ENCODE assay signal across 8 mouse cellular contexts in genomic region chr17:47628851-47629676, GRCm38 (mm10). TPM values are rescaled to one million over a fixed set of nuclear protein-coding genes. Genes with fewer than 3 reads are reported as not detected.
DNase-seq lines count a peak whose midpoint lies in the region; ATAC-seq and TF ChIP-seq lines count a peak whose summit lies in the region.

No protein-coding gene starts in this region.

- peak; percentile 43; the same call in 1 of the 2 replicates for TF ChIP-seq POLR2A in bone marrow, adult 2 months (IDR thresholded peaks at IDR 0.05; ENCODE audit: borderline replicate concordance, control insufficient read depth, low read depth, low read length)

- peaks cover 24% of the 10 kb centered on the region for H3K36me3 ChIP-seq in embryonic facial prominence, embryonic 15.5 days
- H3K36me3 ChIP-seq in heart, embryonic 10.5 days, result peaks cover 32% of the 10 kb centered on the region
- peaks cover 32% of the 10 kb centered on the region for H3K36me3 ChIP-seq in kidney, embryonic 15.5 days

- peak overlapping the region; percentile 88 for H3K4me3 ChIP-seq in bone marrow, adult 2 months (replicated peaks; ENCODE audit: control insufficient read depth, low read depth, low read length)
- H3K4me3 ChIP-seq in embryonic facial prominence, embryonic 15.5 days (replicated peaks), result peak overlapping the region; percentile 73
- H3K4me3 ChIP-seq in heart, embryonic 10.5 days, result peak overlapping the region; percentile 82
- peak overlapping the region; percentile 83 for H3K4me3 ChIP-seq in kidney, embryonic 15.5 days (replicated peaks)

- H3K27me3 ChIP-seq in embryonic facial prominence, embryonic 15.5 days, result no peaks in the 10 kb centered on the region
- H3K27me3 ChIP-seq in heart, embryonic 10.5 days (ENCODE audit: insufficient read depth, poor library complexity, severe bottlenecking), result no peaks in the 10 kb centered on the region
- H3K27me3 ChIP-seq in kidney, embryonic 15.5 days, result no peaks in the 10 kb centered on the region

- 1% methylated on average over 61 of the region's 63 CpGs for WGBS in bone marrow, adult 2 months
- under 1% methylated on average over 62 of the region's 63 CpGs for WGBS in embryonic facial prominence, embryonic 15.5 days
- under 1% methylated on average over 62 of the region's 63 CpGs for WGBS in heart, embryonic 10.5 days
- under 1% methylated on average over 61 of the region's 63 CpGs for WGBS in kidney, embryonic 15.5 days

- TF ChIP-seq CTCF in bone marrow, adult 2 months (IDR thresholded peaks at IDR 0.05; ENCODE audit: control insufficient read depth, insufficient read depth, low read length), result no peak

- H3K9ac ChIP-seq in embryonic facial prominence, embryonic 15.5 days, result peak overlapping the region; percentile 63
- peak overlapping the region; percentile 76 for H3K9ac ChIP-seq in kidney, embryonic 15.5 days

- ATAC-seq in embryonic facial prominence, embryonic 15.5 days (ENCODE audit: insufficient number of reproducible peaks, low FRiP score, low TSS enrichment, low read depth), result peak; percentile 95
- peak; percentile 93 for ATAC-seq in kidney, embryonic 15.5 days (replicated peaks; ENCODE audit: low FRiP score)
- ATAC-seq in monocyte, adult 5-6 weeks (replicated peaks; ENCODE audit: insufficient number of reproducible peaks, low FRiP score, low TSS enrichment, poor library complexity, severe bottlenecking), result peak; percentile 96

- no peaks in the 10 kb centered on the region for H3K4me1 ChIP-seq in bone marrow, adult 2 months (ENCODE audit: control insufficient read depth, insufficient read depth, low read length)
- peaks cover 26% of the 10 kb centered on the region for H3K4me1 ChIP-seq in embryonic facial prominence, embryonic 15.5 days
- H3K4me1 ChIP-seq in heart, embryonic 10.5 days, result peaks cover 26% of the 10 kb centered on the region
- H3K4me1 ChIP-seq in kidney, embryonic 15.5 days, result peaks cover 30% of the 10 kb centered on the region

- H3K4me2 ChIP-seq in embryonic facial prominence, embryonic 15.5 days (replicated peaks), result peak overlapping the region; percentile 96
- peak overlapping the region; percentile 92 for H3K4me2 ChIP-seq in kidney, embryonic 15.5 days

- peak; percentile 97 for DNase-seq in 416B (ENCODE audit: low read depth)
- peak; percentile 98 for DNase-seq in heart, embryonic 10.5 days (ENCODE audit: low spot score)
- peak; percentile 98 for DNase-seq in liver
- DNase-seq in spleen, postnatal 4 days (ENCODE audit: low spot score in 2 of 2), result peak; percentile 97

- no peaks in the 10 kb centered on the region for H3K9me3 ChIP-seq in embryonic facial prominence, embryonic 15.5 days (replicated peaks)
- no peaks in the 10 kb centered on the region for H3K9me3 ChIP-seq in heart, embryonic 10.5 days
- no peaks in the 10 kb centered on the region for H3K9me3 ChIP-seq in kidney, embryonic 15.5 days (replicated peaks)

- H3K27ac ChIP-seq in bone marrow, adult 2 months (ENCODE audit: control insufficient read depth, insufficient read depth, low read depth, low read length, poor library complexity), result peak overlapping the region; percentile 84
- H3K27ac ChIP-seq in embryonic facial prominence, embryonic 15.5 days (replicated peaks), result peak overlapping the region; percentile 93
- H3K27ac ChIP-seq in heart, embryonic 10.5 days, result peak overlapping the region; percentile 96
- peak overlapping the region; percentile 96 for H3K27ac ChIP-seq in kidney, embryonic 15.5 days

RNA-seq across cellular contexts. Expression of gene Usp49, which starts 1.4 kb away (rescaled TPM):
- polyA plus RNA-seq in bone marrow, adult 2 months (2011; ENCODE audit: insufficient read depth, insufficient read length, low replicate concordance, missing spikeins), result 9.3 and 10.3 TPM in 2 replicates
- 4.4 and 5.2 TPM in 2 replicates for polyA plus RNA-seq in embryonic facial prominence, embryonic 15.5 days (2015; fragmentation: Nextera tagmentation; extraction: Ambion mirVana)
- 3.2 and 4.5 TPM in 2 replicates for polyA plus RNA-seq in heart, embryonic 10.5 days (2016; fragmentation: Nextera tagmentation; extraction: Ambion mirVana)
- polyA plus RNA-seq in kidney, embryonic 15.5 days (2015; fragmentation: Nextera tagmentation; extraction: Ambion mirVana), result 4.6 and 5.0 TPM in 2 replicates
- 2.6 to 3.9 TPM (median 3.0 TPM) in 3 replicates for total RNA-seq in monocyte, adult 5-6 weeks (2017)

RNA-seq across cellular contexts. Expression of gene Gm20517, which starts 17.7 kb away (rescaled TPM):
- 3.0 and 5.1 TPM in 2 replicates for polyA plus RNA-seq in bone marrow, adult 2 months (2011; ENCODE audit: insufficient read depth, insufficient read length, low replicate concordance, missing spikeins)
- 1.6 TPM in 2 replicates for polyA plus RNA-seq in embryonic facial prominence, embryonic 15.5 days (2015; fragmentation: Nextera tagmentation; extraction: Ambion mirVana)
- 1.6 and 2.1 TPM in 2 replicates for polyA plus RNA-seq in heart, embryonic 10.5 days (2016; fragmentation: Nextera tagmentation; extraction: Ambion mirVana)
- 0.81 and 1.4 TPM in 2 replicates for polyA plus RNA-seq in kidney, embryonic 15.5 days (2015; fragmentation: Nextera tagmentation; extraction: Ambion mirVana)
- total RNA-seq in monocyte, adult 5-6 weeks (2017), result 0.21 to 4.1 TPM (median 3.4 TPM) in 3 replicates

RNA-seq across cellular contexts. Expression of gene Med20, which starts 17.7 kb away (rescaled TPM):
- 18.0 and 21.2 TPM in 2 replicates for polyA plus RNA-seq in bone marrow, adult 2 months (2011; ENCODE audit: insufficient read depth, insufficient read length, low replicate concordance, missing spikeins)
- polyA plus RNA-seq in embryonic facial prominence, embryonic 15.5 days (2015; fragmentation: Nextera tagmentation; extraction: Ambion mirVana), result 51.9 and 55.2 TPM in 2 replicates
- 36.5 and 42.8 TPM in 2 replicates for polyA plus RNA-seq in heart, embryonic 10.5 days (2016; fragmentation: Nextera tagmentation; extraction: Ambion mirVana)
- polyA plus RNA-seq in kidney, embryonic 15.5 days (2015; fragmentation: Nextera tagmentation; extraction: Ambion mirVana), result 45.7 TPM in 2 replicates
- 34.9 to 75.1 TPM (median 57.2 TPM) in 3 replicates for total RNA-seq in monocyte, adult 5-6 weeks (2017)

RNA-seq across cellular contexts. Expression of gene Bysl, which starts 17.8 kb away (rescaled TPM):
- 5.8 and 9.5 TPM in 2 replicates for polyA plus RNA-seq in bone marrow, adult 2 months (2011; ENCODE audit: insufficient read depth, insufficient read length, low replicate concordance, missing spikeins)
- polyA plus RNA-seq in embryonic facial prominence, embryonic 15.5 days (2015; fragmentation: Nextera tagmentation; extraction: Ambion mirVana), result 23.9 and 24.6 TPM in 2 replicates
- 37.0 and 43.0 TPM in 2 replicates for polyA plus RNA-seq in heart, embryonic 10.5 days (2016; fragmentation: Nextera tagmentation; extraction: Ambion mirVana)
- 23.8 and 26.5 TPM in 2 replicates for polyA plus RNA-seq in kidney, embryonic 15.5 days (2015; fragmentation: Nextera tagmentation; extraction: Ambion mirVana)
- 6.1 to 11.2 TPM (median 8.2 TPM) in 3 replicates for total RNA-seq in monocyte, adult 5-6 weeks (2017)

RNA-seq across cellular contexts. Expression of gene Tomm6, which starts 59.1 kb away (rescaled TPM):
- 127 and 178 TPM in 2 replicates for polyA plus RNA-seq in bone marrow, adult 2 months (2011; ENCODE audit: insufficient read depth, insufficient read length, low replicate concordance, missing spikeins)
- polyA plus RNA-seq in embryonic facial prominence, embryonic 15.5 days (2015; fragmentation: Nextera tagmentation; extraction: Ambion mirVana), result 386 TPM in 2 replicates
- polyA plus RNA-seq in heart, embryonic 10.5 days (2016; fragmentation: Nextera tagmentation; extraction: Ambion mirVana), result 320 and 356 TPM in 2 replicates
- polyA plus RNA-seq in kidney, embryonic 15.5 days (2015; fragmentation: Nextera tagmentation; extraction: Ambion mirVana), result 381 and 386 TPM in 2 replicates
- total RNA-seq in monocyte, adult 5-6 weeks (2017), result 17.7 to 36.4 TPM (median 24.6 TPM) in 3 replicates

Comparison
In these comparisons a context has a peak if more than half of its experiments do, and no peak if none do; other contexts are left out.
1. Peak in every context shown above with its lines: DNase-seq, ATAC-seq, H3K4me3 ChIP-seq and H3K27ac ChIP-seq.